Mouse (Mus musculus) myocyte (in vitro differentiated cells): ENCODE data around the gene Tmem181a.
"Not testable (repeated sequence)": the region's sequence is repeated elsewhere in the genome, so short reads cannot be mapped to it uniquely, and the experiment has no call there.

Experiments
- CEBPB ChIP-seq: IDR thresholded peaks from 2 replicates; pipeline ENCODE4 v1.6.1; 2011; ENCODE audit warnings: mild to moderate bottlenecking, moderate library complexity; ENCODE audit not compliant: poor library complexity, insufficient read depth, severe bottlenecking
- MYOG ChIP-seq, 3 experiments: IDR thresholded peaks; one replicate each; pipeline ENCODE4 v1.6.1; 2011; ENCODE audit warnings: control low read depth in 2 of 3, low read depth in 2 of 3, mild to moderate bottlenecking in 2 of 3; ENCODE audit not compliant: insufficient read length in 2 of 3, control insufficient read depth in 1 of 3, insufficient read depth in 1 of 3
- POLR2A ChIP-seq: IDR thresholded peaks from one replicate; pipeline ENCODE4 v1.6.1; 2011; ENCODE audit warnings: low read depth, mild to moderate bottlenecking, control low read depth, moderate library complexity; ENCODE audit not compliant: insufficient read length
- REST ChIP-seq: IDR thresholded peaks from one replicate; pipeline ENCODE4 v1.6.1; 2011; ENCODE audit warnings: mild to moderate bottlenecking, control low read depth, moderate library complexity; ENCODE audit not compliant: insufficient read depth, insufficient read length
- TCF12 ChIP-seq: IDR thresholded peaks from one replicate; pipeline ENCODE4 v1.6.1; 2011; ENCODE audit warnings: mild to moderate bottlenecking, control low read depth; ENCODE audit not compliant: poor library complexity, insufficient read depth, severe bottlenecking
- USF1 ChIP-seq: IDR thresholded peaks from one replicate; pipeline ENCODE4 v1.6.1; 2011; ENCODE audit warnings: low read depth, mild to moderate bottlenecking, control low read depth, moderate library complexity

GRCm38 (mm10) chr17:6304891-6305290, 48.2 kb downstream of the Tmem181a start:
- TF ChIP-seq POLR2A; MYOG (IDR thresholded peaks at IDR 0.05; ENCODE audit: control insufficient read depth in 1 of 3, insufficient read depth in 1 of 3, insufficient read length in 2 of 3, low read depth in 2 of 3); TCF12; CEBPB; REST; USF1: not testable (repeated sequence)
